Mouse (Mus musculus) myocyte (in vitro differentiated cells): ENCODE data around the gene Fam180a. TPM values are rescaled to one million over a fixed set of nuclear protein-coding genes. Genes with fewer than 3 reads are reported as not detected.

Experiments
- H3K27me3 ChIP-seq: one replicate; pipeline ENCODE4 v1.6.1; 2011; ENCODE audit not compliant: control insufficient read depth, insufficient read depth, insufficient read length
- H3K36me3 ChIP-seq: one replicate; pipeline ENCODE4 v1.6.1; 2011; ENCODE audit not compliant: control insufficient read depth, insufficient read depth
- H3K4me2 ChIP-seq: one replicate; pipeline ENCODE4 v1.6.1; 2011; ENCODE audit warnings: low read depth, control low read depth
- H3K4me3 ChIP-seq: one replicate; pipeline ENCODE4 v1.5.1; 2011; ENCODE audit warnings: mild to moderate bottlenecking, control low read depth, moderate library complexity
- H3K79me2 ChIP-seq: one replicate; pipeline ENCODE4 v1.6.1; 2011; ENCODE audit not compliant: control insufficient read depth, insufficient read depth
- H3ac ChIP-seq: one replicate; pipeline ENCODE4 v1.6.1; 2011; ENCODE audit not compliant: control insufficient read depth, insufficient read length
- CEBPB ChIP-seq: IDR thresholded peaks from 2 replicates; pipeline ENCODE4 v1.6.1; 2011; ENCODE audit warnings: mild to moderate bottlenecking, moderate library complexity; ENCODE audit not compliant: poor library complexity, insufficient read depth, severe bottlenecking
- E2F4 ChIP-seq: IDR thresholded peaks from one replicate; pipeline ENCODE4 v1.6.1; 2011; ENCODE audit warnings: mild to moderate bottlenecking, control low read depth, moderate library complexity; ENCODE audit not compliant: insufficient read depth
- MAX ChIP-seq: IDR thresholded peaks from one replicate; pipeline ENCODE4 v1.6.1; 2011; ENCODE audit warnings: low read depth, mild to moderate bottlenecking, control low read depth
- MYOD1 ChIP-seq, 3 experiments: IDR thresholded peaks; one replicate each; pipeline ENCODE4 v1.6.1; 2011; ENCODE audit warnings: control low read depth in 2 of 3, low read depth in 2 of 3, mild to moderate bottlenecking in 2 of 3, moderate library complexity in 1 of 3; ENCODE audit not compliant: insufficient read length in 2 of 3, control insufficient read depth in 1 of 3
- MYOG ChIP-seq, 3 experiments: IDR thresholded peaks; one replicate each; pipeline ENCODE4 v1.6.1; 2011; ENCODE audit warnings: control low read depth in 2 of 3, low read depth in 2 of 3, mild to moderate bottlenecking in 2 of 3; ENCODE audit not compliant: insufficient read length in 2 of 3, control insufficient read depth in 1 of 3, insufficient read depth in 1 of 3
- POLR2A ChIP-seq: IDR thresholded peaks from one replicate; pipeline ENCODE4 v1.6.1; 2011; ENCODE audit warnings: low read depth, mild to moderate bottlenecking, control low read depth, moderate library complexity; ENCODE audit not compliant: insufficient read length
- POLR2AphosphoS2 ChIP-seq: IDR thresholded peaks from one replicate; pipeline ENCODE4 v1.6.1; 2011; ENCODE audit warnings: low read depth, control low read depth; ENCODE audit not compliant: insufficient read length
- REST ChIP-seq: IDR thresholded peaks from one replicate; pipeline ENCODE4 v1.6.1; 2011; ENCODE audit warnings: mild to moderate bottlenecking, control low read depth, moderate library complexity; ENCODE audit not compliant: insufficient read depth, insufficient read length
- SRF ChIP-seq: IDR thresholded peaks from one replicate; pipeline ENCODE4 v1.6.1; 2011; ENCODE audit warnings: low read depth; ENCODE audit not compliant: control insufficient read depth, insufficient read length
- TCF12 ChIP-seq: IDR thresholded peaks from one replicate; pipeline ENCODE4 v1.6.1; 2011; ENCODE audit warnings: mild to moderate bottlenecking, control low read depth; ENCODE audit not compliant: poor library complexity, insufficient read depth, severe bottlenecking
- TCF3 ChIP-seq: IDR thresholded peaks from one replicate; pipeline ENCODE4 v1.6.1; 2011; ENCODE audit warnings: low read depth, control low read depth; ENCODE audit not compliant: insufficient read length
- USF1 ChIP-seq: IDR thresholded peaks from one replicate; pipeline ENCODE4 v1.6.1; 2011; ENCODE audit warnings: low read depth, mild to moderate bottlenecking, control low read depth, moderate library complexity
- polyA plus RNA-seq: library from polyadenylated mRNA; unstranded; fragments of >200 nt; fragmentation: generic; extraction: Trizol; gene quantifications from one replicate; pipeline ENCODE4 v1.2.1, GENCODE M21; 2012; ENCODE audit warnings: missing spikeins

The Fam180a gene
- polyA plus RNA-seq, 1 experiment: 0.04 TPM

DNA sequence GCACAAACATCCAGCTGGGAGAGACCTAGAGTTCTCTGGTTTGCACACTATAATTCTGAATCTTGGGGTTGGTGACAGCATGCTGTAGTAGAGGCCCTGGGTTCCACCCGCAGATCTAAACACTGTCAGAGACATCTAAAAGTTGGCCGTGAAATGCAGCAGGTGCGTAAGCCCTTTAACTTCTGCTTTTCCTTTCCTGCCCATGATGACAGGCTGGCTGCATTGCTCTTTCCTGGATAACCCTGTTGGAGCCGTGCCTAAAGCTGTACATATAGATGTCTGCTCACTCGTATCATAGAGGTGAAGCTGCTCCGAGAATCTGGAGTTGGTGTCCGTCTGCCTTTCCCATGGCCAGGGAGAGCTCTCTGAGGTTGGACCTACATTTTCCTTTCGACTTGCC, 26.9 kb upstream of the Fam180a start:
- no peaks in the 10 kb centered on the region for H3K79me2 ChIP-seq
- H3ac ChIP-seq: no peak overlapping the region
- no peak for TF ChIP-seq REST
- TF ChIP-seq POLR2AphosphoS2: no peak
- no peak overlapping the region for H3K4me2 ChIP-seq
- no peak overlapping the region for H3K4me3 ChIP-seq
- H3K27me3 ChIP-seq: no peaks in the 10 kb centered on the region
- no peaks in the 10 kb centered on the region for H3K36me3 ChIP-seq

DNA sequence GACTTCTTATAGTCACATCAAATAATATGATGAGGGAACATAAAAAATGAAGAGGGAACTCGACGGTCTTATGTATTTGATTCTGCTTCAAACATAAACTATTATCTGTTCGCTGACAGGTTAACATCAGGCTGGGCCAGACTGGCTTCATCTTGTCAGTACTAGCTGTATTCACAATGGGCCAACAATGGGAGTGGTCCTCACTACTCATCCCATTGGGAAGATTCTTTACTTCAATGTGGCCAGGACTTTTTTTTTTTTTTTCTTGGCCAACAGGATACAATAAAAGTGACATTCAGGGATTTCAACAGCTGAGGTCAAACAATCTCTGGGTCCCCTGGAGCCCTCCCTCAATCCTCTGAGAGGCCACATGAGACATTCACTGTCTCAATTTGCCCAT, 25.9 kb upstream of the Fam180a start:
- Histone ChIP-seq H3K4me3 (no peak overlapping the region), H3K36me3 (no peaks in the 10 kb centered on the region), H3K27me3 (no peaks in the 10 kb centered on the region), H3K4me2 (no peak overlapping the region), H3ac (no peak overlapping the region), H3K79me2 (no peaks in the 10 kb centered on the region)
- TF ChIP-seq CEBPB (no peak), REST (no peak), MYOD1 (IDR thresholded peaks at IDR 0.05; ENCODE audit: control insufficient read depth in 1 of 3, insufficient read length in 2 of 3, low read depth in 2 of 3) (no peak), MYOG (IDR thresholded peaks at IDR 0.05; ENCODE audit: control insufficient read depth in 1 of 3, insufficient read depth in 1 of 3, insufficient read length in 2 of 3, low read depth in 2 of 3) (no peak), E2F4 (no peak), SRF (no peak), POLR2AphosphoS2 (no peak), TCF3 (no peak), MAX (no peak), USF1 (no peak), TCF12 (no peak), POLR2A (no peak)

DNA sequence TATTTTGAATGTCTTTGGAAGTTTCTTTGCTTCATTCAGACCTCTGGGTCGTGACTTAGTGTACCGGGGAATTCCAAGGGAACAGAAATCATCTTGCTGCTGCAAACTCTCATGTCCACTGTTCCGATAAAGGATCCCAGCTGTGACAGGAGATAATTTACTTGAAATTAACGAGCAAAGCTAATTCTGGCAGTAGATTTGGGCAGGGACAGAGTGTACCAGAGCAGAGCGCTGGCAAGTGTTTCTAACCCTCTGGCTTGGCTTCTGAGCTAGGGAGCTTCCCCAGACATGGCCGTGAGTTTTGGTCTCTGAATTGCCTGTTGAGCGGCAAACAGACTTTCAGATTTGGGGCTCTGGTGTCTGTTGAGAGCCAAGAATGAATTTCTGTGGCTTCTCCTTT, 23.8 kb upstream of the Fam180a start:
- TF ChIP-seq E2F4 (no peak), TCF3 (no peak), USF1 (no peak), MYOG (IDR thresholded peaks at IDR 0.05; ENCODE audit: control insufficient read depth in 1 of 3, insufficient read depth in 1 of 3, insufficient read length in 2 of 3, low read depth in 2 of 3) (no peak), SRF (no peak), TCF12 (no peak), POLR2AphosphoS2 (no peak), MYOD1 (IDR thresholded peaks at IDR 0.05; ENCODE audit: control insufficient read depth in 1 of 3, insufficient read length in 2 of 3, low read depth in 2 of 3) (no peak), MAX (no peak), POLR2A (no peak), REST (no peak)
- Histone ChIP-seq H3K4me3 (no peak overlapping the region), H3ac (no peak overlapping the region)

DNA sequence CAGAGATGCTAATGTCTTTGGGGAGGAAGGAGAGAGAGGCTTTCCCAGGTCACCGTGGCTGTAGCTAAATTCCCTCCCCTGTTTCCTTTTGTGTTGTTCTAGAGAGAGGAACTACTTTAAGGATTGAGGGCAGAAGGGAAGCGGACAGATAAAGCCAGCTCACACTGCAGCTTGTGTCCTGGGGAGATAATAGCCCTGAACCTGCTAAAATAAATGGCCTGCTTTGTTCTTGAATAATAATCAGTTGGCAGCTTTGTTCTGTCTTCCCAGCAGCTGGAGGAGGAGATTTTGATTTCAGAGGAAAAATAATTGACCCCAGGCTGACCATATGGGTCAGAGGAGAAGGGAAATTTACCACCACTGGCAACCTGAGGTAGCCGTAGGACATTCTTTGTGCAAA, 12.7 kb upstream of the Fam180a start:
- Histone ChIP-seq H3K27me3 (peaks cover 10% of the 10 kb centered on the region), H3K79me2 (no peaks in the 10 kb centered on the region), H3ac (no peak overlapping the region), H3K4me2 (no peak overlapping the region), H3K4me3 (no peak overlapping the region), H3K36me3 (no peaks in the 10 kb centered on the region)
- TF ChIP-seq TCF3 (no peak), MYOD1 (IDR thresholded peaks at IDR 0.05; ENCODE audit: control insufficient read depth in 1 of 3, insufficient read length in 2 of 3, low read depth in 2 of 3) (no peak), REST (no peak), POLR2A (no peak), TCF12 (no peak)

More for the DNA sequence above, 23.8 kb upstream of the Fam180a start:
- Histone ChIP-seq H3K79me2 (no peaks in the 10 kb centered on the region), H3K4me2 (peak overlapping the region; percentile 18), H3K36me3 (no peaks in the 10 kb centered on the region), H3K27me3 (no peaks in the 10 kb centered on the region)

DNA sequence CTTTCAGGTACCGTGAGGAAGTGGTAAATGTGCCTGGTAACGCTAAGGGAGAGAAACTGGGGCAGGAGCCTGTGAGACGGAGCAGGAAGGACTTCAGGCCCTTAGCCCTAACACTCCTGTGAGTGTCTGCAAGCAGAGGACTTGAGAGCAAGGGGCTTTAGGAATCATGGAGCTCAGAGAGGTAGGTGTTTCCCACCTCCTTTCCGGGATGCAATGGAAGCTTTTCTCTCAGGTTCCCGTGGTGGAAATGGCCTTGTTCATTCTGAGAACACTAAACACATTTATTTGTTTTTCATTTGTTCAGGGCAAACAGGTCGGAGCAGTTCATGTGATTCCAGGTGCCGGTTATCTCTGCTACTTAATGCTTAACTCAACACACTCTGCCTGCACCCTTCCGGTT, 11.9 kb upstream of the Fam180a start:
- H3K4me3 ChIP-seq: no peak overlapping the region
- no peaks in the 10 kb centered on the region for H3K79me2 ChIP-seq
- no peak overlapping the region for H3K4me2 ChIP-seq
- H3K36me3 ChIP-seq: no peaks in the 10 kb centered on the region
- peaks cover 10% of the 10 kb centered on the region for H3K27me3 ChIP-seq
- no peak for TF ChIP-seq TCF12
- no peak for TF ChIP-seq MYOG (IDR thresholded peaks at IDR 0.05; ENCODE audit: control insufficient read depth in 1 of 3, insufficient read depth in 1 of 3, insufficient read length in 2 of 3, low read depth in 2 of 3)
- no peak for TF ChIP-seq USF1
- no peak for TF ChIP-seq MAX
- no peak for TF ChIP-seq CEBPB
- TF ChIP-seq POLR2A: no peak
- TF ChIP-seq E2F4: no peak
- no peak for TF ChIP-seq SRF
- TF ChIP-seq REST: no peak
- H3ac ChIP-seq: no peak overlapping the region
